Mouse (Mus musculus) kidney, embryonic 16.5 days (tissue): ENCODE measurements around the gene Rapgef6. TPM values are rescaled to one million over a fixed set of nuclear protein-coding genes. Genes with fewer than 3 reads are reported as not detected.

Experiments used
- ATAC-seq: fragments of 200-750 bp; cut with Nextera tagmentation; 2 replicates; pipeline ENCODE4 v1.8.0; 2017; ENCODE audit warnings: moderate TSS enrichment; ENCODE audit not compliant: low FRiP score, low TSS enrichment
- H3K27ac ChIP-seq: fragments of 300-500 bp; sonication (generic); 2 replicates; pipeline ENCODE4 v1.5.1; 2014; ENCODE audit warnings: low read length
- H3K27me3 ChIP-seq: fragments of 300-500 bp; sonication (generic); 2 replicates; pipeline ENCODE4 v1.6.1; 2014; ENCODE audit warnings: low read length, control low read depth, mixed read lengths; ENCODE audit not compliant: insufficient read depth
- H3K36me3 ChIP-seq: fragments of 300-500 bp; sonication (generic); 2 replicates; pipeline ENCODE4 v1.6.1; 2014; ENCODE audit warnings: low read length, control low read depth, mixed read lengths; ENCODE audit not compliant: insufficient read depth
- H3K4me1 ChIP-seq: fragments of 300-500 bp; sonication (generic); 2 replicates; pipeline ENCODE4 v1.6.1; 2014; ENCODE audit warnings: low read length, control low read depth, mixed read lengths; ENCODE audit not compliant: insufficient read depth
- H3K4me2 ChIP-seq: fragments of 300-500 bp; sonication (generic); replicated peaks from 2 replicates; pipeline ENCODE4 v1.6.1; 2014; ENCODE audit warnings: low read depth, low read length
- H3K4me3 ChIP-seq: fragments of 300-500 bp; sonication (generic); 2 replicates; pipeline ENCODE4 v1.5.1; 2014; ENCODE audit warnings: mild to moderate bottlenecking, low read length
- H3K9ac ChIP-seq: fragments of 300-500 bp; sonication (generic); replicated peaks from 2 replicates; pipeline ENCODE4 v1.6.1; 2014; ENCODE audit warnings: low read length
- H3K9me3 ChIP-seq: fragments of 300-500 bp; sonication (generic); 2 replicates; pipeline ENCODE4 v1.6.1; 2016; ENCODE audit warnings: low read length, control low read depth
- WGBS: fragments of 180-500 bp; shearing (Covaris S2); extraction: QIAGEN DNeasy Blood & Tissue Kit; methylation state at CpG from one replicate; pipeline ENCODE4 v1.1.7; 2014; 5-methylcytosine and 5-hydroxymethylcytosine counted together
- polyA plus RNA-seq: library from polyadenylated mRNA; unstranded; fragments of >200 nt; fragmentation: Nextera tagmentation; extraction: Ambion mirVana; gene quantifications from 2 replicates; pipeline ENCODE4 v1.2.1, GENCODE M21; 2015

Gene Rapgef6
- polyA plus RNA-seq, 1 experiment from 2014 or later = 29.4 TPM

DNA sequence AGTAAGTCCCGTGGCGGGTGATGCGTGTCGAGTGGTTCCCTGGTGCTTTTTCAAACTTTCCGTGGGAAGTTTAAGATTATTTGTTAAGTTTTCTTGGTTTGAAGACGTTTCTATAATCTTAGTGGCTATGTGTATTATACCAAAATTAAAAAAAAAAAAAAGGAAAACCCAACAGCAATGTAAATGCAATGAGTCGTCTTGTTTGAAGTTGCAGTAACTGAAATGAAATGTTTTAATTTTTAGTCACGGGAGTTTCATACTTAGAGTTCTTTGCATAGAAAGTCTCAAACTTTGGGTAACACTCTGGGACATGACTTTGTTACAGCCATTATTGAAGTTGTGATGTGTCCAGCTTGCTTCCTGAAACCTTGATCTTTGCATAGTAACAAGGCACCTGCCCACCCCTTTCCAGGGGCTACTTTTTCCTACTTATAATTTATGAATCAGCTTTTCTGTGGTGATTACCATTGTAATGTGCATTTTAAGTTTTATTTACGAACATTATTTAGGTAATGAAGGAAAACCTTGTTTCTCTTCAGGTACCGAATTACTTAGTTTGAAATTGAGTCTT, 869 bp downstream of the Rapgef6 start:
- 14% methylated on average over 10 of the region's 10 CpGs for WGBS
- ATAC-seq = no peak
- Histone ChIP-seq H3K4me2 (peak overlapping the region; percentile 62), H3K9me3 (no peaks in the 10 kb centered on the region), H3K27ac (peak overlapping the region; percentile 96), H3K27me3 (no peaks in the 10 kb centered on the region), H3K4me3 (peak overlapping the region; percentile 85), H3K36me3 (no peaks in the 10 kb centered on the region), H3K9ac (peak overlapping the region; percentile 83), H3K4me1 (peaks cover 18% of the 10 kb centered on the region)

- WGBS = 77% methylated on average over 2 of the region's 2 CpGs
- no peaks in the 10 kb centered on the region for H3K36me3 ChIP-seq
These were observed 5.4 kb downstream of the Rapgef6 start for GRCm38 (mm10) chr11:54528002-54528401.

GRCm38 (mm10) chr11:54530391-54530790, 7.7 kb downstream of the Rapgef6 start:
- H3K4me3 ChIP-seq = no peak overlapping the region
- no peaks in the 10 kb centered on the region for H3K9me3 ChIP-seq
- peaks cover 14% of the 10 kb centered on the region for H3K4me1 ChIP-seq
- no peak overlapping the region for H3K9ac ChIP-seq
- no peak overlapping the region for H3K4me2 ChIP-seq
- H3K36me3 ChIP-seq = no peaks in the 10 kb centered on the region
- H3K27ac ChIP-seq = peak overlapping the region; percentile 73
- WGBS = 32% methylated on average over 1 of the region's 1 CpGs
- H3K27me3 ChIP-seq = no peaks in the 10 kb centered on the region
- peak; percentile 51; the same call in 1 of the 2 replicates for ATAC-seq

More at GRCm38 (mm10) chr11:54528002-54528401, 5.4 kb downstream of the Rapgef6 start:
- H3K9me3 ChIP-seq = no peaks in the 10 kb centered on the region
- H3K27me3 ChIP-seq = no peaks in the 10 kb centered on the region
- ATAC-seq = no peak
- H3K27ac ChIP-seq = no peak overlapping the region
- no peak overlapping the region for H3K9ac ChIP-seq
- no peak overlapping the region for H3K4me3 ChIP-seq
- peaks cover 23% of the 10 kb centered on the region for H3K4me1 ChIP-seq
- H3K4me2 ChIP-seq = no peak overlapping the region

DNA sequence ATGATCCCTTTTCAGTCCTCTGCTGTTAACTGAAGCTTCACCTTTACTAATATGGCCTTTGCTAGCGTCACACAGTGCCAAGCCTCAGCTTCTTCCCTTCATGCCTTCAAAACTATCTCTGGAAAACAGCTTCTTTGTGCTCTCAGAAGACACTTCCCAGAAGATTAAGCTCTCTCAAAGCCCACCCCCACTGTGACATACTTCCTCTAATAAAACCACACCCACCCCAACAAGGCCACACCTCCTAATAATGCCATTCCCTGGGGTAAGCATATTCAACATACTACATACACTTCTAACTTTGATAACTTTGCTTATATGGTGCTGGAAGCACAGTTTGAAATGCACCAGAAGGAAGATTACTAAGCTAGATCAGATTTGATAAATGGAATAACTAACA, 8.3 kb downstream of the Rapgef6 start:
- H3K4me3 ChIP-seq = no peak overlapping the region
- no peak for ATAC-seq
- H3K27me3 ChIP-seq = no peaks in the 10 kb centered on the region
- no peak overlapping the region for H3K4me2 ChIP-seq
- H3K4me1 ChIP-seq = peaks cover 14% of the 10 kb centered on the region
- H3K9ac ChIP-seq = no peak overlapping the region
- no peaks in the 10 kb centered on the region for H3K9me3 ChIP-seq
- H3K27ac ChIP-seq = peak overlapping the region; percentile 73
- WGBS = 88% methylated on average over 1 of the region's 1 CpGs
- H3K36me3 ChIP-seq = no peaks in the 10 kb centered on the region

GRCm38 (mm10) chr11:54533834-54534233, 11.2 kb downstream of the Rapgef6 start:
- peaks cover 14% of the 10 kb centered on the region for H3K4me1 ChIP-seq
- H3K4me2 ChIP-seq = no peak overlapping the region
- no peak overlapping the region for H3K9ac ChIP-seq
- H3K27me3 ChIP-seq = no peaks in the 10 kb centered on the region
- no peak for ATAC-seq
- no peaks in the 10 kb centered on the region for H3K9me3 ChIP-seq
- no peak overlapping the region for H3K27ac ChIP-seq
- H3K36me3 ChIP-seq = no peaks in the 10 kb centered on the region
- 67% methylated on average over 2 of the region's 2 CpGs for WGBS
- H3K4me3 ChIP-seq = no peak overlapping the region

DNA sequence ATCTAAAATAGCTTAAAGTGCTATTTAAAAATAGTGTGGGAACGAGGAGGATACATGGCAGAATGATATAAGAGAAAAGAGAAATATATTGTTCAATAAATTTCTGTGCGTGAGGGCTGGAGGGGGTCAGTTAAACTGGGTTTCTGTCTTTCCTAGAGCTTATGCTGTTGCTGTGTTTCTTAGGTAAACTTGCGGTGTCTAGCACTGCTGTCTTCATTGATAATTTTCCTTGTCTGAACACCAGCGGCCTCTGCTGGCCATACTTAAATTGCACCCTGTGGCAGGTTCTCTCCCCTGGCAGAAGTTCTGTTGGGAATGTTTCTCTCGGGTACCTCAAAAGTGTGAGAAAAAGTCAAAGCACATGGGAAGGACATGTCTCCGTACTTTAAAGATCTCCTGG, 12.2 kb downstream of the Rapgef6 start:
- no peaks in the 10 kb centered on the region for H3K36me3 ChIP-seq
- no peak overlapping the region for H3K4me3 ChIP-seq
- H3K27me3 ChIP-seq = no peaks in the 10 kb centered on the region
- no peak overlapping the region for H3K27ac ChIP-seq
- no peak for ATAC-seq
- no peak overlapping the region for H3K9ac ChIP-seq
- H3K4me1 ChIP-seq = peaks cover 11% of the 10 kb centered on the region
- no peak overlapping the region for H3K4me2 ChIP-seq
- WGBS = 54% methylated on average over 6 of the region's 6 CpGs
- H3K9me3 ChIP-seq = no peaks in the 10 kb centered on the region

DNA sequence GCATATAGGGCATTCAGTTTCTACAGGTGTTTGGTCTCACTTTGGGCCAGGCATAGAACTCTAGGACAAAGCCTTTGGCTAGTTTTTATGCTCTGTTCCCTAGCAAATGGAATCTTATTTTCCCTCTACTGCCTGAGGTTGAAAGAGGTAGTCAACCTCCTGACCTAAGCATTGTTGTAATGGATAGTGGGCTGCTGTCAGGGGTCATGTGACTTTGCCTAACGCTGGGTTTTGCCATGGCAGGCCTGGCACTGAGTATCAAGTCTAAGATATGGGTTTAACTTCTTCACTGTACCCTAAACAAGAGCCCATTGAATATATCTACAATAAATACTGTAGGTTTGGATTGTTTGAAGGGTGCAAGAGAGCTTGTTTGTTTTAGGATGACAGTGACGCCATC, 16.4 kb downstream of the Rapgef6 start:
- ATAC-seq = no peak
- H3K4me2 ChIP-seq = no peak overlapping the region

GRCm38 (mm10) chr11:54539486-54539885, 16.8 kb downstream of the Rapgef6 start:
- H3K4me3 ChIP-seq = no peak overlapping the region

More for the DNA sequence above, 16.4 kb downstream of the Rapgef6 start:
- Histone ChIP-seq H3K27me3 (no peaks in the 10 kb centered on the region), H3K36me3 (no peaks in the 10 kb centered on the region), H3K4me1 (no peaks in the 10 kb centered on the region), H3K4me3 (no peak overlapping the region), H3K27ac (no peak overlapping the region), H3K9me3 (no peaks in the 10 kb centered on the region), H3K9ac (no peak overlapping the region)
- 53% methylated on average over 2 of the region's 2 CpGs for WGBS

GRCm38 (mm10) chr11:54540328-54540727, 17.7 kb downstream of the Rapgef6 start:
- Histone ChIP-seq H3K4me1 (no peaks in the 10 kb centered on the region), H3K27ac (no peak overlapping the region), H3K9ac (no peak overlapping the region), H3K27me3 (no peaks in the 10 kb centered on the region), H3K4me3 (no peak overlapping the region), H3K9me3 (no peaks in the 10 kb centered on the region), H3K4me2 (no peak overlapping the region), H3K36me3 (no peaks in the 10 kb centered on the region)
- no peak for ATAC-seq

More at GRCm38 (mm10) chr11:54539486-54539885, 16.8 kb downstream of the Rapgef6 start:
- H3K27ac ChIP-seq = no peak overlapping the region
- H3K4me1 ChIP-seq = no peaks in the 10 kb centered on the region
- H3K36me3 ChIP-seq = no peaks in the 10 kb centered on the region
- WGBS = 72% methylated on average over 2 of the region's 2 CpGs
- H3K27me3 ChIP-seq = no peaks in the 10 kb centered on the region
- H3K4me2 ChIP-seq = no peak overlapping the region
- no peak overlapping the region for H3K9ac ChIP-seq
- H3K9me3 ChIP-seq = no peaks in the 10 kb centered on the region
- ATAC-seq = no peak

DNA sequence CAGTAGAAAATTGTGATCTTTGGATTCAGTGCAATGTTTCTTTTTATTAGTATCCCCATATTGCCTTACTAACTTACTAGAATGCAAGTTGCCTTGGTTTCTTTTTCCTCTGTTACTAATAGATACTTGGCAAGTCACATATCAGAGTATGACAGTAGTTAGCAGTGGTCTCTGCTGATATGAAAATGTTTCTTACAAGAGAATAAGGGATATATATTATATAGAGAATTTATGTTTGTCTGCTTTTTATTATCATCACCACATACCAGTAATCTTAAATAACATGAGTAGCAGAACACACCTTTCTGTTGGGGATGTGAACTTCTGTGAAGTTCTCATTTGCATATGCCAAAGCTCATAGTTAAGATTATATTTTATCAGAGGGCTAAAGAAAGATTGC, 19.8 kb downstream of the Rapgef6 start:
- no peak overlapping the region for H3K4me2 ChIP-seq
- H3K27ac ChIP-seq = no peak overlapping the region
- H3K4me1 ChIP-seq = no peaks in the 10 kb centered on the region
- no peaks in the 10 kb centered on the region for H3K36me3 ChIP-seq
- H3K9ac ChIP-seq = no peak overlapping the region
- no peak overlapping the region for H3K4me3 ChIP-seq
- no peaks in the 10 kb centered on the region for H3K27me3 ChIP-seq
- H3K9me3 ChIP-seq = no peaks in the 10 kb centered on the region
- ATAC-seq = no peak
